Mouse (Mus musculus) activated CD4-positive, CD25-positive, alpha-beta regulatory T cell, adult 4 months (primary cell): Measurements from ENCODE around the gene Tpt1. TPM values are rescaled to one million over a fixed set of nuclear protein-coding genes. Genes with fewer than 3 reads are reported as not detected.
"Not testable (repeated sequence)": the region's sequence is repeated elsewhere in the genome, so short reads cannot be mapped to it uniquely, and the experiment has no call there.

Experiments
- ATAC-seq: one replicate; pipeline ENCODE4 v1.8.0; 2017
- polyA plus RNA-seq, 2 experiments: library from polyadenylated mRNA; unstranded; fragments of 100-300 nt; shearing (Covaris generic); gene quantifications; one replicate each; pipeline ENCODE4 v1.2.1; 2017

Gene Tpt1
- polyA plus RNA-seq, result 1,000 to 10,000 TPM; 1,760 to 1,971 TPM

GRCm38 (mm10) chr14:75844867-75845697, at the start of gene Tpt1:
Gene Tpt1, plus strand, starts transcription at chr14:75845093.
- peak; percentile 89 for ATAC-seq

GRCm38 (mm10) chr14:75795918-75796317, 49.0 kb upstream of the Tpt1 start:
- no peak for ATAC-seq

GRCm38 (mm10) chr14:75797769-75798386, 47.0 kb upstream of the Tpt1 start:
- no peak for ATAC-seq

GRCm38 (mm10) chr14:75807800-75808199, 37.1 kb upstream of the Tpt1 start:
- no peak for ATAC-seq

GRCm38 (mm10) chr14:75809931-75810330, 35.0 kb upstream of the Tpt1 start:
- ATAC-seq, result no peak

GRCm38 (mm10) chr14:75818528-75818927, 26.4 kb upstream of the Tpt1 start:
- no peak for ATAC-seq

- ATAC-seq, result no peak
These were observed 25.6 kb upstream of the Tpt1 start for GRCm38 (mm10) chr14:75819341-75819740.

- ATAC-seq, result no peak
These were observed 24.9 kb upstream of the Tpt1 start for GRCm38 (mm10) chr14:75820007-75820406.

GRCm38 (mm10) chr14:75826851-75827410, 18.0 kb upstream of the Tpt1 start:
- no peak for ATAC-seq

- no peak for ATAC-seq
These were observed 16.7 kb upstream of the Tpt1 start for GRCm38 (mm10) chr14:75828221-75828620.

- ATAC-seq, result peak; percentile 76
These were observed 15.8 kb upstream of the Tpt1 start for GRCm38 (mm10) chr14:75828866-75829806.

- not testable (repeated sequence) for ATAC-seq
These were observed 15.1 kb upstream of the Tpt1 start for GRCm38 (mm10) chr14:75829817-75830216.

- no peak for ATAC-seq
These were observed 12.9 kb upstream of the Tpt1 start for GRCm38 (mm10) chr14:75832031-75832430.

- ATAC-seq, result no peak
These were observed 11.9 kb upstream of the Tpt1 start for GRCm38 (mm10) chr14:75832982-75833381.

- no peak for ATAC-seq
These were observed 11.2 kb upstream of the Tpt1 start for GRCm38 (mm10) chr14:75833546-75834250.

- ATAC-seq, result peak; percentile 62
These were observed 10.6 kb upstream of the Tpt1 start for GRCm38 (mm10) chr14:75834251-75834738.

GRCm38 (mm10) chr14:75834739-75835381, 10.0 kb upstream of the Tpt1 start:
- ATAC-seq, result peak; percentile 79

- no peak for ATAC-seq
These were observed 8.3 kb upstream of the Tpt1 start for GRCm38 (mm10) chr14:75836579-75836978.

- no peak for ATAC-seq
These were observed 7.6 kb upstream of the Tpt1 start for GRCm38 (mm10) chr14:75837048-75837916.

- ATAC-seq, result not testable (repeated sequence)
These were observed 3.1 kb upstream of the Tpt1 start for GRCm38 (mm10) chr14:75841758-75842157.
